Mouse (Mus musculus): ENCODE measurements around the gene Npas2.

GRCm38 (mm10) chr1:39237503-39238255 is 44.1 kb downstream of the Npas2 start:
- TF ChIP-seq POLR2A (IDR thresholded peaks at IDR 0.05; ENCODE audit: control insufficient read depth in 1 of 2, insufficient read depth in 1 of 2, low read depth in 1 of 2, low read length in 2 of 2, poor library complexity in 1 of 2) = no peak
- TF ChIP-seq ETS1 (IDR thresholded peaks at IDR 0.05; ENCODE audit: low read depth, low read length) = no peak
- no peak for TF ChIP-seq MAFK (IDR thresholded peaks at IDR 0.05; ENCODE audit: borderline replicate concordance, low read depth, low read length)
- no peak for TF ChIP-seq EP300 (IDR thresholded peaks at IDR 0.05; ENCODE audit: low read depth in 1 of 2, low read length in 2 of 2)
- TF ChIP-seq NELFE (IDR thresholded peaks at IDR 0.05; ENCODE audit: low read depth, low read length) = no peak
- no peak for TF ChIP-seq CTCF (IDR thresholded peaks at IDR 0.05 in 2 of 3, conservative IDR thresholded peaks at IDR 0.05 in 1 of 3; ENCODE audit: control insufficient read depth in 1 of 3, insufficient read depth in 1 of 3, low read depth in 2 of 3, low read length in 3 of 3, poor library complexity in 1 of 3, severe bottlenecking in 1 of 3)
- no peak for TF ChIP-seq GABPA (IDR thresholded peaks at IDR 0.05; ENCODE audit: low read depth, low read length)
- TF ChIP-seq UBTF (IDR thresholded peaks at IDR 0.05; ENCODE audit: borderline replicate concordance, insufficient read depth, low read depth, low read length) = no peak
- TF ChIP-seq RCOR1 (IDR thresholded peaks at IDR 0.05; ENCODE audit: low read depth, low read length) = no peak

Measured in MEL (cell line).